ENCODE assay signal across 8 mouse cellular contexts in the genomic region with DNA sequence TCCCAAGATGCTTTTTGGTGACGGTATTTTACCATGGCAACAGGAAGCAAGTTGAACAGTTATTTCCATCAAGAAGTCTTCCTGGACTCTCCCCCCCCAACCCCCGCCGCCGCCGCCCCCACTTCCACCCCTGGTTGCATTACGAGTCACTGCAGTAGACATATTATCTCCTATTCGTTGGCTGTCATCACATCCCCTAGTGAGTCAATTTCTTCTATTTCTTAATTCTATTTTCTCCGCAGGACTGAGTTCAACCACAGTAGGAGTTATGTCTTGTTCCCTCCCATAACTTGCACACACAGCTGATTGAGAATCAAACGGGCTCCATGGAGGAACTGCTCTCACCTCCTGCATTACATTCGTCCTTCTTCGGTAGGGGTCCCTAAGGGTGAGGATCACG. TPM values are rescaled to one million over a fixed set of nuclear protein-coding genes. Genes with fewer than 3 reads are reported as not detected.
DNase-seq lines count a peak whose midpoint lies in the region; ATAC-seq and TF ChIP-seq lines count a peak whose summit lies in the region.

No protein-coding gene starts in this region.

- no peak for TF ChIP-seq EP300 in lung, postnatal 0 days (IDR thresholded peaks at IDR 0.05)

- 21% methylated on average over 12 of the region's 12 CpGs for WGBS in lung, postnatal 0 days
- 42% methylated on average over 12 of the region's 12 CpGs for WGBS in limb, embryonic 13.5 days

- H3K9me3 ChIP-seq in lung, postnatal 0 days (ENCODE audit: low read length), result no peaks in the 10 kb centered on the region
- no peaks in the 10 kb centered on the region for H3K9me3 ChIP-seq in limb, embryonic 13.5 days

- H3K27ac ChIP-seq in lung, postnatal 0 days (ENCODE audit: low read length), result 0 out of 2 replicates have a peak overlapping the region, but pooled peaks have one; percentile 70
- no peak overlapping the region for H3K27ac ChIP-seq in embryonic fibroblast, embryonic 13.5 days (ENCODE audit: insufficient read depth, low read length)
- peak overlapping the region; percentile 22; the same call in 1 of the 2 replicates for H3K27ac ChIP-seq in limb, embryonic 13.5 days

- peaks cover 5% of the 10 kb centered on the region; the same call in 1 of the 2 replicates for H3K4me1 ChIP-seq in lung, postnatal 0 days (ENCODE audit: insufficient read depth, low read depth, low read length)
- H3K4me1 ChIP-seq in embryonic fibroblast, embryonic 13.5 days (ENCODE audit: control insufficient read depth, insufficient read depth, low read length), result no peaks in the 10 kb centered on the region
- peaks cover 18% of the 10 kb centered on the region for H3K4me1 ChIP-seq in limb, embryonic 13.5 days

- no peak for TF ChIP-seq CTCF in lung, postnatal 0 days (IDR thresholded peaks at IDR 0.05)
- TF ChIP-seq CTCF in embryonic fibroblast, embryonic 13.5 days (IDR thresholded peaks at IDR 0.05; ENCODE audit: borderline replicate concordance, insufficient read depth, low read length), result no peak

- no peaks in the 10 kb centered on the region for H3K36me3 ChIP-seq in lung, postnatal 0 days (ENCODE audit: insufficient read depth, low read length)
- peaks cover 8% of the 10 kb centered on the region for H3K36me3 ChIP-seq in limb, embryonic 13.5 days
- H3K36me3 ChIP-seq in splenic B cell, adult 2 months (ENCODE audit: control insufficient read depth, insufficient read depth, low read length, poor library complexity, severe bottlenecking), result no peaks in the 10 kb centered on the region

- peak; percentile 6 for DNase-seq in lung, postnatal 0 days (ENCODE audit: low spot score)
- no peak for DNase-seq in lung, postnatal 25 days (ENCODE audit: low spot score)
- peak; percentile 24 for DNase-seq in splenic B cell, adult 2 months (ENCODE audit: low read depth, low spot score)
- DNase-seq in frontal cortex, postnatal 36 days (ENCODE audit: low spot score in 2 of 2), result no peak
- no peak for DNase-seq in cerebellum, adult 8-10 months
- no peak for DNase-seq in kidney, adult 18-20 months

- peak overlapping the region; percentile 43 for H3K9ac ChIP-seq in lung, postnatal 0 days (replicated peaks; ENCODE audit: low read depth)
- peak overlapping the region; percentile 84 for H3K9ac ChIP-seq in limb, embryonic 13.5 days

- TF ChIP-seq POLR2A in embryonic fibroblast, embryonic 13.5 days (IDR thresholded peaks at IDR 0.05; ENCODE audit: low read depth, low read length), result no peak

- peak overlapping the region; percentile 78 for H3K4me3 ChIP-seq in lung, postnatal 0 days (ENCODE audit: low read depth, low read length)
- peak overlapping the region; percentile 82 for H3K4me3 ChIP-seq in embryonic fibroblast, embryonic 13.5 days (ENCODE audit: insufficient read depth, low read length)
- peak overlapping the region; percentile 82 for H3K4me3 ChIP-seq in limb, embryonic 13.5 days

- H3K4me2 ChIP-seq in lung, postnatal 0 days (replicated peaks; ENCODE audit: low read depth, low read length), result peak overlapping the region; percentile 93
- H3K4me2 ChIP-seq in limb, embryonic 13.5 days (replicated peaks), result peak overlapping the region; percentile 95

- no peak for ATAC-seq in lung, postnatal 0 days
- ATAC-seq in limb, embryonic 13.5 days (ENCODE audit: low FRiP score, low read depth), result no peak

- no peaks in the 10 kb centered on the region for H3K27me3 ChIP-seq in lung, postnatal 0 days (replicated peaks; ENCODE audit: insufficient read depth, low read length)
- no peaks in the 10 kb centered on the region for H3K27me3 ChIP-seq in limb, embryonic 13.5 days
- H3K27me3 ChIP-seq in splenic B cell, adult 2 months (ENCODE audit: control insufficient read depth, insufficient read depth, low read length, poor library complexity, severe bottlenecking), result no peaks in the 10 kb centered on the region

RNA-seq across cellular contexts. Expression of a gene that starts 0.8 kb away (rescaled TPM):
- polyA plus RNA-seq in lung, postnatal 0 days (2015; fragmentation: Nextera tagmentation; extraction: Ambion mirVana), result 33.8 and 43.4 TPM in 2 replicates
- polyA plus RNA-seq in embryonic fibroblast, embryonic 13.5 days (2011; ENCODE audit: insufficient read length, low read depth, missing spikeins), result 44.8 and 51.5 TPM in 2 replicates
- polyA plus RNA-seq in limb, embryonic 13.5 days (2015; fragmentation: Nextera tagmentation; extraction: Ambion mirVana), result 69.0 and 73.4 TPM in 2 replicates

RNA-seq across cellular contexts. Expression of a gene that starts 1.0 kb away (rescaled TPM):
- 1.7 and 1.9 TPM in 2 replicates for polyA plus RNA-seq in lung, postnatal 0 days (2015; fragmentation: Nextera tagmentation; extraction: Ambion mirVana)
- polyA plus RNA-seq in embryonic fibroblast, embryonic 13.5 days (2011; ENCODE audit: insufficient read length, low read depth, missing spikeins), result 5.7 and 7.7 TPM in 2 replicates
- 4.4 and 4.9 TPM in 2 replicates for polyA plus RNA-seq in limb, embryonic 13.5 days (2015; fragmentation: Nextera tagmentation; extraction: Ambion mirVana)

RNA-seq across cellular contexts. Expression of a gene that starts 38.1 kb away (rescaled TPM):
- 2.4 and 3.3 TPM in 2 replicates for polyA plus RNA-seq in lung, postnatal 0 days (2015; fragmentation: Nextera tagmentation; extraction: Ambion mirVana)
- 6.3 and 6.6 TPM in 2 replicates for polyA plus RNA-seq in embryonic fibroblast, embryonic 13.5 days (2011; ENCODE audit: insufficient read length, low read depth, missing spikeins)
- polyA plus RNA-seq in limb, embryonic 13.5 days (2015; fragmentation: Nextera tagmentation; extraction: Ambion mirVana), result 7.0 and 7.8 TPM in 2 replicates

RNA-seq across cellular contexts. Expression of a gene that starts 47.4 kb away (rescaled TPM):
- polyA plus RNA-seq in lung, postnatal 0 days (2015; fragmentation: Nextera tagmentation; extraction: Ambion mirVana), result 11.1 and 11.9 TPM in 2 replicates
- 1.2 and 1.5 TPM in 2 replicates for polyA plus RNA-seq in embryonic fibroblast, embryonic 13.5 days (2011; ENCODE audit: insufficient read length, low read depth, missing spikeins)
- polyA plus RNA-seq in limb, embryonic 13.5 days (2015; fragmentation: Nextera tagmentation; extraction: Ambion mirVana), result 5.7 and 6.1 TPM in 2 replicates

Comparison
In these comparisons a context has a peak if more than half of its experiments do, and no peak if none do; other contexts are left out.
1. DNase-seq: peak in lung, postnatal 0 days (single experiment) and splenic B cell, adult 2 months (single experiment); none in lung, postnatal 25 days (single experiment), frontal cortex, postnatal 36 days (0 of 2), cerebellum, adult 8-10 months (single experiment) and kidney, adult 18-20 months (single experiment).
2. Peak in every context shown above with its lines, with median percentiles within 50 percentile points of each other: H3K4me3 ChIP-seq.